Mouse (Mus musculus): ENCODE measurements at regions not wholly inside any gene's neighbourhood (a gene's known extent, or its start where the extent isn't known, plus 50 kb on each side); places are given as distances from the start of the nearest gene placed in this dataset.
A peak's percentile ranks its signal among the peaks of the same experiment; 100 is the strongest.
"Not testable (repeated sequence)": the region's sequence is repeated elsewhere in the genome, so short reads cannot be mapped to it uniquely, and the experiment has no call there.

DNA sequence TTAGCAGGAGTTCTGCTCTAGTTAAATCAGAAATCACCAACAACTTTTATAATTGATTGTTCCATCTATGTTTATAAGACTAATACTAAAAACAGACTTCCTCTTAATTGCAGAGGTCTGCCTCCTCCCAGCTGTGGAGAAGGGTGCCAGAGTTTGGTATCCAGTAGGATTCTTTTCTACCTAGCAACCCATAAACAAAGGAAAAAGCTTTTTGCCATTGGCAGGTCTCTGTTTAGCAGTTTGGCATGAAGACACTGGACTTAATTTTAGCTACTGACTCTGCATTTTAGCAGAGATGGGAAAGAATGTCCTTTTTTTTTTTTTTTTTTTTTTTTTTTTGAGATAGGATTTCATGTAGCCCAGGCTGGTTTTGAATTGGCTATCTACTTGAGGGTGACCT, 1628.4 kb downstream of the A830018L16Rik start:
- DNase-seq, result no peak

GRCm38 (mm10) chr1:13050140-13050775, 1636.4 kb downstream of the A830018L16Rik start:
- peak; percentile 54 for DNase-seq

DNA sequence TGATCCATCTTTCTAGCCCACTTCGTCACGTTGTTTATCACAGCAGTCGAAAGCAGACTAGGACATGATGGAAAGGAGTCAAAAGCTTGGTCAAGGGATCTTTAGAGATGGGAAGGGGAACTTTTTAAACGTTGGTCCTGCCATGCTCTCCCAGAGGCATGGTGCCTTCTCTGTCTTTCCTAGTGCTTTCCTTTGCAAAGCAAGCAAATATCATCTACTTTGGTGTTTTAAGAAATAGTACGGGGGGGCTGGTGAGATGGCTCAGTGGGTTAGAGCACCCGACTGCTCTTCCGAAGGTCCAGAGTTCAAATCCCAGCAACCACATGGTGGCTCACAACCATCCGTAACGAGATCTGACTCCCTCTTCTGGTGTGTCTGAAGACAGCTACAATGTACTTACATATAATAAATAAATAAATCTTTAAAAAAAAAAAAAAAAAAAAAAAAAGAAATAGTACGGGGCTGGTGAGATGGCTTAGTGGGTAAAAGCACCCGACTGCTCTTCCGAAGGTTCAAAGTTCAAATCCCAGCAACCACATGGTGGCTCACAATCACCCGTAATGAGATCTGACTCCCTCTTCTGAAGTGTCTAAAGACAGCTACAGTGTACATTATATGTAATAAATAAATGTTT, 1637.6 kb downstream of the A830018L16Rik start:
- not testable (repeated sequence) for DNase-seq

- peak; percentile 25 for DNase-seq
Observed at GRCm38 (mm10) chr1:13052067-13052460, 1638.2 kb downstream of the A830018L16Rik start.

DNA sequence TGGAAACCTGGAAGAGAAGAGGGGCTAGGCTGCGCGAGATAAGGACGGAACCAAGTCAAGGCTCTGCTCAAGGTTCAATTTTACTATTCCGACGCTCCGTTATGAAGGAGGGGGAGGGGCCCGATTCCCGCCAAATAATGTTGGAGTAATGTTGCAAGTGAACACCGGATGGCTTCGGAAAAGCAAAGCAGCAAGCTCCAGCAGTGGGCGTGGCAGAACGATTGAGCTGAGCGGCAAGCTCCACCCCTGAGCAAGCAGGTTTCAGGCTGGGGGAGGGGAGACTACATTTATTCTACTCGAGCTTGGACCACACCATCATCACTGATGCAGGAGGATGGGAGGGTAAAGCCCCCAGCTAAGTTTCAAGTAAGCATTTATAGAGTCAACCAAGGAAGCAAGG, 1643.8 kb downstream of the A830018L16Rik start:
- no peak for DNase-seq

DNA sequence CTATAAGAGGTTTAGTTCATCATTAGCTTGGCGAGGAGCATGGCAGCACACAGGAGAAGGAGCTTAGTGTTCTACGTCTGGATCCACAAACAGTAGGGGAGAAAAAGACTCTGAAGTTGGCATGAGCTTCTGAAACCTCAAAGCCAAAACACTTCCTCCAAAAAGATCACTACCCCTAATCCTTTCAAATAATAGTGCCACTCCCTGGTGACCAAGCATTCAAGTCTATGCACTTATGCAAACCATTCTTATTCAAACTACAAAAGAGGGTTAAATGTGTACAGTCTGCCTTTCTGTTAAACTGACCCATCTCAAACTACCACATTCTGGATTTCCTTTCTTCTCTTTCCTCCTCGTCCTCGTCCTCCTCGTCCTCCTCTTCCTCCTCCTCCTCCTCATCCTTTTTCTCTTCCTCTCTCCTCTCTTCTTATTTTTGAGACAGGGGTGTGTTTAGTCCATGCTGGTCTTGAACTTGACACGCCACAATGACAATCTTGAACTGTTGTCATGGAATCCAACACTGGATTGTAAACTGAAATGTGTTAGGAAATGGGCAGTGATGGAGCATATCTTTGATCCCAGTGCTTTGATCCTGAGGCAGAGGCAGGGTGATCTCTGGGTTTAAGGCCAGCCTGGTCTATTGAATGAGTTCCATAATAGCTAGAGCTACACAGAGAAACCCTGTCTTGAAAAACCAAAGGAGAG, 1645.9 kb downstream of the A830018L16Rik start:
- no peak for DNase-seq

Measured in thymus, postnatal 14 days (tissue).